Mouse (Mus musculus) cerebellum, adult 11-12 months (tissue): ENCODE results near the gene Gspt2.
A peak's percentile ranks its signal among the peaks of the same experiment; 100 is the strongest.
"Not testable (repeated sequence)": the region's sequence is repeated elsewhere in the genome, so short reads cannot be mapped to it uniquely, and the experiment has no call there.

ENCODE experiments used
- DNase-seq: peaks from one replicate; pipeline ENCODE4 v3.0.0; 2022

Gene Gspt2

GRCm38 (mm10) chrX:94635961-94636563 is at the start of gene Gspt2:
TSS of gene Gspt2 (plus strand) at chrX:94636069.
- peak; percentile 65 for DNase-seq

- DNase-seq = no peak
Measured at GRCm38 (mm10) chrX:94624835-94625803, 10.8 kb upstream of the Gspt2 start.

DNA sequence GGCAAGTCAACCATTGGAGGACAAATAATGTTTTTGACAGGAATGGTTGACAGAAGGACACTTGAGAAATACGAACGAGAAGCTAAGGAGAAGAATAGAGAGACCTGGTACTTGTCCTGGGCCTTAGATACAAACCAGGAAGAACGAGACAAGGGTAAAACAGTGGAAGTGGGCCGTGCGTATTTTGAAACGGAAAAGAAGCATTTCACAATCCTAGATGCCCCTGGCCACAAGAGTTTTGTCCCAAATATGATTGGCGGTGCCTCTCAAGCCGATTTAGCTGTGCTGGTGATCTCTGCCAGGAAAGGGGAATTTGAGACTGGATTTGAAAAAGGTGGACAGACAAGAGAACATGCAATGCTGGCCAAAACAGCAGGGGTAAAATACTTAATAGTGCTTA is 1.0 kb downstream of the Gspt2 start:
- no peak for DNase-seq

DNA sequence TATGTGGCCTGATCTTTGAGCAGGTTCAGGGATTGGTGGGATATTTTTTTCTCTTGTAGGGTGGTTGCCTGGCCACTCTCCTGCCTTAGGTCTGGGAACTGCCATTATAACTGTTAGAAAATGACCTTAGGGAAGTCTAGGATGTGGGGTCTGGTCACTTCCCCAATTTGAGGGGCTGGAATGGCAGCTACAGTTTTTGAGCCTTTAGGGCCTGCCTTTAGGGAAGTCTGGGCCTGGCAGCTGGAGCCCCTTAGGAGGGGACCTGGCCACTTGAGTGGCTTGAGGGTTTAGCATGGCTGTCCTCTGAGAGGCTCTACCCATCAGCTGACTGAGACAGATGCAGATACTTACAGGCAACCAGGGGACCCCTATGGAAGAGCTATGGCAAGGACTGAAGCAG is 12.7 kb downstream of the Gspt2 start:
- no peak for DNase-seq

DNA sequence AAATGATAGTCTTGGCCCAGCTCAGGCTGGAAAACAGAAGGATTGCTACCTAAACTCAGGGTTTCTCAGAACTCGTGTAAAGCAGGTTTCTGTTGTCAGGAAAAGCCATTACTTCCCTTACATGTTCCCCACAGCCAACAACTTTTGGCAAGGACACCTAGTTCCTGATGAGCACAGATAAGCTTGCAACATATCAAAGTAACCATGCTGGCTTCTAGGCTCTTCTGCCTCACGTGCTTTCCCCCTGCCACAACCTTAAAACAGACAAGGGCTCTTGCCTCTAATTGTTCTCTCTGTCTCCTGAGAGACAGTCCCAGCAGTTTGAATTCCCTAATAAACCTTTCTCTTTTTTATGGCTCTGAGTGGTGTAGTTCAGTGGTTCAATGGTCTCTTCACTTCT is 21.9 kb downstream of the Gspt2 start:
- no peak for DNase-seq

DNA sequence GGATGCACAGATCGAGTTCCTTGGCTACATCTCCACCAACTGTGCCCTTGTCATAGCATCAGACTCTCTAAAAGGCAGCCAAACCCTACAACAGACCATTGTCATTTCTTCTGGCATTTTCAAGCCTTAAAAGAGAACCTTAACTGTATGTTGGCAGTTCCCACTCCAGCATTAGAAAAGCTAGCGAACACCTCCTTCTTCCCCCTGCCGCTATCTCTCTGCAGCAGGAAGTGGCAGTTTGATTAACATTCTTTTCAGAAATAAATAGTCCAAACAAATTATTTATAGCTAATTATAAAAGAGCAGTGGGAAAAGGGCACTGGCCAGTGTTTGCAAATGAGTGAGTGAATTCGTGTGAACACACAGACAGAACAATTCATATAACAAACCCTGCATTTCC is 34.9 kb downstream of the Gspt2 start:
- no peak for DNase-seq

GRCm38 (mm10) chrX:94674977-94675376 is 39.1 kb downstream of the Gspt2 start:
- peak; percentile 9 for DNase-seq

DNA sequence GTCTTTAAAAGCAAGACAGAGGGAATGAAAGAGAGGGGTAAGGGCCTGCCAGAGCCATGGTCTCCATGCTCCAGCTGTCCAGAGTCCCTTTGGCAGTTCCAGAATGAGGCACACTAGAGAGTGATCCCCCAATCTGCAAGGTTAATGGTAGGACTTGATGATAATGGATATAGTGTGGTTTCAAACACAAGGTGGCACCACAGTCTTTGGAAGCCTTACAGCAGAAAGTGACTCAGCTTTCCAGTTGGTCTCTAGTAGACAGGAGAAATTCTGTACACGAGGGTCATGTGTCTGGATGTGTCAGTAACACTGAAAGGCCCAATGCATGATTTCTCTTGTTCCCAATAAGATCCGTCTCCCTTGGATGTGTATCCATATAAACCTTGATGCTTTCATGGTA is 45.7 kb downstream of the Gspt2 start:
- not testable (repeated sequence) for DNase-seq

DNA sequence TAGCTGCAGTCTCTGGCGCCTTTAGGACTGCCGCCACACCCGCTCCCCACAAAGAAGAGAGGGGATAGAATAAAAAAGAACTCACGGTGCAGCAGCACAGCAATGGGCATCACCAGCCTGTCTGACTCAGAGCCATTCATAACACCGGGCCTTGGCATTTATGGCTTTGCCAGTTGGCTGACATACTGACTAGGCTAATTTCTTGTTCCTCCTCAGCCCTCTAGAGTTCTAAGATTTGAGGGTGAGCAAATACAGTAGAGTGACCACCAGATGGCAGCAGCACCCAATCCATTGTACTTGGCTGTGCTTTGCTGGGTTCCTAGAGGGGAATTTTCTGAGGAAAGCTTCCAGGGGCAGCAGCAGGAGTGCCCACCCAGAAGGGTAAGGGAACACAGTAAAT is 53.7 kb downstream of the Gspt2 start:
- DNase-seq = peak; percentile 2
